Mouse (Mus musculus): Measurements from ENCODE around the gene Mettl8. TPM values are rescaled to one million over a fixed set of nuclear protein-coding genes. Genes with fewer than 3 reads are reported as not detected.

Mettl8 gene
- polyA plus RNA-seq, 1 experiment, result 13.2 TPM

DNA sequence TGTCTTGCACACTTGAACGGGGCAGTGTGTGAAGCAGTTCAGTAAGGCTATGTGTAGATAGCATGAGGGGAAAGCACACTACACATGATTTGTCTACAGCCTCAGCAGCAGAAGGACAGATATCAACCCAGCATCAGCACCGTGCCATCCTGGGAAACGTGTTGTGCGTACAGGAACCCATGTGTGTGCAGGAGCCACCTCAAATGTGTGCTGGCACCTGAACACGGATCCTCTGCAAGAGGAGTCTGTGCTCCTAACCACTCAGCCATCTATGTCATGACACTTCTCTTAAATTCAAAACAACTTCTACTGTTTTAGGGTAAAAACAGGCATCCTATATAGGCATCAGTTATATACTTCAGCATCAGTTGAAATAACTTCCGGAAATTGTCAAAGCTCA lies 80.6 kb downstream of the Mettl8 start:
- TF ChIP-seq POLR2A (IDR thresholded peaks at IDR 0.05; ENCODE audit: borderline replicate concordance, extremely low read depth, insufficient read depth, insufficient read length, poor library complexity, severe bottlenecking) (no peak), CTCF (IDR thresholded peaks at IDR 0.05; ENCODE audit: borderline replicate concordance, extremely low read depth, insufficient read depth, insufficient read length) (no peak)
- DNase-seq (ENCODE audit: low read depth), result no peak

DNA sequence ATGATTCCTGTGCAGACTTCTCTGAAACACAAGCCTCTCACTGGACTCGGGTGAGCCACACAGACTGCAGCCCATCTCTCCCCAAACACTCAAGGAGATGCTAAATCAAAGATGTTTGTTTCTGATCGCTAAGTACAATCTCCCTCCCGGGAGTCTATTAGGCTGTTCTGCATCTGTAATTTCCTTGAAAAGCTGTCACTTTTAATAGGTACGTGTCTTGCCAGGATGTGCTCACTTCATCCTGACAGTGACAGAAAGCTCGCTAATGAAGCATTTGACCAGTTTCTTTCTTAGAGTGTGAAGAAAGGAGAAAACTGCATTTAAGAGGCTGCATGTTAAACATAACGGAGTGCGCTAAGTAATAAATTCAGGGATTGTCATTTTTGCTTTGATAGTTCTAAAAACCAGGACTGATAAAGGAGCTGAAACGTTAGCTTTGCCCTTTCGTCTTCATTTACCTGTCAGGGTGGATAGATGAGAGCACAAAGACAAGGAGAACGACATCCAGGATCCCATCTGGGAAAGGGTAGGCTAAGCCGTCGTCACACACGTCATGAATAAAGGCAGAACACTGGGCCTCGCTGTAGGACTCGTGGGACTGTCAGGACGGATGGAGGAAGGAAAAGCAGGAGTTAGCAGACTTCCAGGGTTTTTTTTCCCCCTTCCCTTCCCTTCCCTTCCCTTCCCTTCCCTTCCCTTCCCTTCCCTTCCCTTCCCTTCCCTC lies 82.4 kb downstream of the Mettl8 start:
- TF ChIP-seq POLR2A (IDR thresholded peaks at IDR 0.05; ENCODE audit: borderline replicate concordance, extremely low read depth, insufficient read depth, insufficient read length, poor library complexity, severe bottlenecking), result no peak
- DNase-seq (ENCODE audit: low read depth), result peak; percentile 81

DNA sequence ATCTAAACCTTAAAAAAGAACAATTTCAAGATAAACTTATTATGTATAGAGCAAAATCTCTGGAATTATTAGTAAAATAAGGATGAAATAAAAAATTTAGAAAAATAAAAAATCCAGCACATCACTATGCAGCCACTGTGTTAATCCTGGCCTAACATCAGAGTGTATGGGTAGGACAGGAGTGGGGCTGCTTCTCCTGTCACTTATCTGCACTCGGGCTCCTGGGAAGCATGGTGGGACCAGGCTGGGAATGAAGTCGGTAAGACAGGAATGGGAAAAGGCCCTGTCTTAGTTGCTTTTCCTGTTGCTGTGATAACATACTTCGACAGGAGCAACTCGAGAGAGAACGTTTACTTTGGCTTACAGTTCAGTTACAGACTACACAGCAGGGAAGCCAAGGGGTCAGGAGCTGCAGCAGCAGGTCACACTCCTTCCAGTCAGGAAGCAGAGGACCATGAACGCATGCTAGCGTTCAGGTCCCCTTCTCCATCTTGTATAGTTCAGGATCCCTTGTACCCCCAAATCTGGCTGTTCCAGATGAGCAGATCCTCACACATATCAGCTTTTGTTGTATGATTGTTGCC lies 85.1 kb downstream of the Mettl8 start:
- no peak for DNase-seq (ENCODE audit: low read depth)
- no peak for TF ChIP-seq POLR2A (IDR thresholded peaks at IDR 0.05; ENCODE audit: borderline replicate concordance, extremely low read depth, insufficient read depth, insufficient read length, poor library complexity, severe bottlenecking)
- no peak for TF ChIP-seq CTCF (IDR thresholded peaks at IDR 0.05; ENCODE audit: borderline replicate concordance, extremely low read depth, insufficient read depth, insufficient read length)

DNA sequence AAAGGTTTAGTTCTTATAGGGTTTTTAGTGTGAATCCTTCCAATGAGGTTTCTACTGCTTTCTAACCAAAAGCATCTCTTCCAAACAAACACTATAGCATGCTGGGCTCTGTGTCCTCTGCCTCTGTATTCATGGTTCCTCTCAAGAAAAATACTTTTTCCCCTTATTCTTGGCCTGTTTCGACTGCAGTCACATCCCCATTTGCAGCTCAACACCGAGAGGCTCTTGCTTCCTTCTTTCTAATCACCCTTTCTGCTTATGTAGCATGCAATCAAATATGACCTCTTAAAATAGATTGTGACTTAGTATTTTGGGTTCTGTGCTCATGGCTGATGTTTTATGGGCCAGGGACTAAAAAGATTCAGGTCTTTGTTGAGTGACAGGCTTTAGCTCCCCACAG lies 87.1 kb downstream of the Mettl8 start:
- no peak for DNase-seq (ENCODE audit: low read depth)
- TF ChIP-seq POLR2A (IDR thresholded peaks at IDR 0.05; ENCODE audit: borderline replicate concordance, extremely low read depth, insufficient read depth, insufficient read length, poor library complexity, severe bottlenecking), result no peak
- no peak for TF ChIP-seq CTCF (IDR thresholded peaks at IDR 0.05; ENCODE audit: borderline replicate concordance, extremely low read depth, insufficient read depth, insufficient read length)

- no peak for TF ChIP-seq POLR2A (IDR thresholded peaks at IDR 0.05; ENCODE audit: borderline replicate concordance, extremely low read depth, insufficient read depth, insufficient read length, poor library complexity, severe bottlenecking)
- TF ChIP-seq CTCF (IDR thresholded peaks at IDR 0.05; ENCODE audit: borderline replicate concordance, extremely low read depth, insufficient read depth, insufficient read length), result no peak
- no peak for DNase-seq (ENCODE audit: low read depth)
These were observed 88.2 kb downstream of the Mettl8 start for GRCm38 (mm10) chr2:70967216-70967615.

DNA sequence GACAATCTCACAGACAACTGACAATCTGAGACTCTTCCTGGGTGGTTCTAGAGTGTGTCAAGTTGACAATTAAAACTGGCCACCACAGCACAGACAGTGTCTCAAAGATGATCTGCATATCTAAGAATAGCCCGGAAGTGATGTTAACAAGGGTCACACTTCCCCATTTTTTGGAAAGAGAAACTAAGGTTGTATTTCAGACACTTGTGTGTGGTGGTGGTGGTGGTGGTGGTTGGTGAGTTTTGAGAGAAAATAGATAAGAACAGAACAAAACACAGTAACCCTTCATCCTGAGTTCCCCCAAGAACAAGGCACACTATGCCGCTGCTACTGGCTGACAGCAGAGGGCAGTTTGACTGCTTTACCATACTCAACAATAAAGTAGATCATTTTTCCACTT lies 90.6 kb downstream of the Mettl8 start:
- TF ChIP-seq POLR2A (IDR thresholded peaks at IDR 0.05; ENCODE audit: borderline replicate concordance, extremely low read depth, insufficient read depth, insufficient read length, poor library complexity, severe bottlenecking), result no peak
- no peak for TF ChIP-seq CTCF (IDR thresholded peaks at IDR 0.05; ENCODE audit: borderline replicate concordance, extremely low read depth, insufficient read depth, insufficient read length)
- no peak for DNase-seq (ENCODE audit: low read depth)

GRCm38 (mm10) chr2:70962921-70963320 lies 92.5 kb downstream of the Mettl8 start:
- DNase-seq (ENCODE audit: low read depth), result no peak
- no peak for TF ChIP-seq CTCF (IDR thresholded peaks at IDR 0.05; ENCODE audit: borderline replicate concordance, extremely low read depth, insufficient read depth, insufficient read length)

DNA sequence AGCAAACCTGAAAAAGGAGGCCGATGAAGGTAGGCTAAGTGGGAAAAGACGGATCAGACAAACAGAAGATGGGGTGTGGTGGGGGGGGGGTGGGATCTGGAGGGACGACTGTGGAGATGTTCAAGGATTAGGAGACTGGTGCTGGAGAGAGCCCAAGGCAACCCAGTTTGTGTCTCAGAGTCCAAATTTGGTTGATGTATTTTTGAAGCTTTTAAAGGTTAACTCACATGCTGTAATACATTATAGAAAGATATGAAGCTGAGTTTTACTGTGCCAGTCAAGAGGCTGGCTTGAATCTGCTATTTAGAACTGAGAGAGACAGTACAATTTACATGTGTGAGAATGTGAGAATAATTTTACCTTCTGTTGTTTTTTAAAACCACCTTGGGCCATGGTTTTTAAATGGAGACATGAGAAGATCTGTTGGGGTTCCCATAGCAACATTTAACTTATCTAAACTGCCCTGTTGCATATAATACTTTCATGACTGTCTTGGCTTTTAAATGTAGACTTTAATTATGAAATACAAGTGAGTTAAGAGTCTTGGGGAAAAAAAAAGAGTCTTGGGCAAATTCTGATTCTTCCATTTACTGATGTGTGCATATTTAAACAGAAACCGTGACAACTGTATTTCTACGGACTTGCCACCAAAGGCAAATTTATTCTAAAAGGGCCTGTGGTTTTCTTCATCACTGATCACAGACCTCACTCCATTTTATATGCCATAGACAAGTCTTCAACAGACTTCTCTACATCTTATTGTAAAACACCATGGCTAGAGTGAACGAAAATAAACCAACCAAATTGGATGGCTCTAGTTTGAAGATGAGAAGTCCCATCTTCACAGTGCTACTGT lies 94.1 kb downstream of the Mettl8 start:
- TF ChIP-seq POLR2A (IDR thresholded peaks at IDR 0.05; ENCODE audit: borderline replicate concordance, extremely low read depth, insufficient read depth, insufficient read length, poor library complexity, severe bottlenecking) (no peak), CTCF (IDR thresholded peaks at IDR 0.05; ENCODE audit: borderline replicate concordance, extremely low read depth, insufficient read depth, insufficient read length) (no peak)
- DNase-seq (ENCODE audit: low read depth), result no peak

- peak; percentile 58 for DNase-seq (ENCODE audit: low read depth)
- TF ChIP-seq POLR2A (IDR thresholded peaks at IDR 0.05; ENCODE audit: borderline replicate concordance, extremely low read depth, insufficient read depth, insufficient read length, poor library complexity, severe bottlenecking) (no peak), CTCF (IDR thresholded peaks at IDR 0.05; ENCODE audit: borderline replicate concordance, extremely low read depth, insufficient read depth, insufficient read length) (no peak)
These were observed 95.3 kb downstream of the Mettl8 start for GRCm38 (mm10) chr2:70960090-70960489.

- TF ChIP-seq POLR2A (IDR thresholded peaks at IDR 0.05; ENCODE audit: borderline replicate concordance, extremely low read depth, insufficient read depth, insufficient read length, poor library complexity, severe bottlenecking), result no peak
- no peak for TF ChIP-seq CTCF (IDR thresholded peaks at IDR 0.05; ENCODE audit: borderline replicate concordance, extremely low read depth, insufficient read depth, insufficient read length)
- no peak for DNase-seq (ENCODE audit: low read depth)
These were observed 96.0 kb downstream of the Mettl8 start for GRCm38 (mm10) chr2:70959337-70959736.

DNA sequence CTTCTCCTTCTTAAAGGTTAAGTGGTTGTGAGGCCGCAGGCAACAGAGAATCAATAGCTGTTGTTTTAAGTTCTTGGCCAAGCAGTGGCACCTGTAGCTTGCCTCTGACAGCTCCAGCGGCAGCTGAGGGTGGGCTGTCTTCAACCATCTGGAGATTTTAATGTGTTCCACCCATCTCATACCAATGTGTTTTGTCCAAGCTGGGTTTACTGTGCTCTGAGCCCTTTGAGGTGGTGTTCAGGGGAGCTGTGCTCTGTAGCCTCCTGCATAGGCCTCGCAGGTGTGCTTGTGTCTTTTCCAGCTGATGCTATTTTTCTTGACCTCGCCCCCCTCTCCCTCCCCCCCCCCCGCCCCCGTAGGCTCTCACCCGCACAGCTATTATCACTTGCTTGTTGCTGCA lies 96.8 kb downstream of the Mettl8 start:
- no peak for DNase-seq (ENCODE audit: low read depth)
- TF ChIP-seq POLR2A (IDR thresholded peaks at IDR 0.05; ENCODE audit: borderline replicate concordance, extremely low read depth, insufficient read depth, insufficient read length, poor library complexity, severe bottlenecking) (no peak), CTCF (IDR thresholded peaks at IDR 0.05; ENCODE audit: borderline replicate concordance, extremely low read depth, insufficient read depth, insufficient read length) (no peak)
